Mouse (Mus musculus) left cerebral cortex, adult 9 months (tissue): ENCODE measurements around the gene Npcd.

ENCODE experiments used
- DNase-seq, 2 experiments: peaks; one replicate each; pipeline ENCODE4 v3.0.0; 2022; ENCODE audit warnings: low spot score in 2 of 2

The Npcd gene

DNA sequence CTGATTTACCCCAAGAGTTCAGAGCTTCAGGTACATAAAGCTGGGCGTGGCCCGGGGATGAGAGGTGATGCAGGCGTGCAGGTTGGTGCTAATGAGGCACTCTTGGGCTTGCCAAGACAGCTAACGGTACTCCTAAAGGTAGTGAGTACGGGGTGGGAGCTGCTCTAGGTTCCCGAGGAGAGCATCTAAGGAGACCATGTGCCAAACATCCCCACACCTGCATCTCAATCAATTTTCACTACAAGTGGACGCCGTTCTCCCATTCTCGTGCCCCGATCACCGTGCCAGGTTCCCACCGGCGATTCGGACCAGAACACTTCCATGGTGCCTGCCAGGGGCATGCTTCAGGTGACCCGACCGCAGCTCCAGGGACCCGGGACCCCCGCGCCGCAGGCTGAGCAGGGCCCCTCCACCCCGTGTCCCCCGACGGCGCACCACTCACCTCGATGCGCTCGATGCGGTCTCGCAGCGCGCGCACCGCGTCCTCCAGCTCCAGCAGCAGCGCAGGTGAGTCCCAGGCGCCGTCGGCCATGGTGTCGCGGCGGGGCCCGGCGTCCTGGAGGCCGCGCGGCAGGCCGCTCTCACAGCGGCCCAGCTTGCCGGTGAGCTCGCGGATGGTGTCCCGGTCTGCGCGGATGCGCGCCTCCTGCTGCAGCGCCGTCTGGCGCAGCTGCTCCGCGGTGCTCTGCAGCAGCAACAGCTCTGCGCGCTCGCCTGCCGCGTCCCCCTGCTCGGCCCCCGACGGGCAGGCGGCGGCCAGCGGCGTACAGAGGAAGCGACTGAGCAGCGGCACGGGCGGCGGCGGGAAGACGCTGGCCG, 30.3 kb downstream of the Npcd start:
- no peak for DNase-seq

DNA sequence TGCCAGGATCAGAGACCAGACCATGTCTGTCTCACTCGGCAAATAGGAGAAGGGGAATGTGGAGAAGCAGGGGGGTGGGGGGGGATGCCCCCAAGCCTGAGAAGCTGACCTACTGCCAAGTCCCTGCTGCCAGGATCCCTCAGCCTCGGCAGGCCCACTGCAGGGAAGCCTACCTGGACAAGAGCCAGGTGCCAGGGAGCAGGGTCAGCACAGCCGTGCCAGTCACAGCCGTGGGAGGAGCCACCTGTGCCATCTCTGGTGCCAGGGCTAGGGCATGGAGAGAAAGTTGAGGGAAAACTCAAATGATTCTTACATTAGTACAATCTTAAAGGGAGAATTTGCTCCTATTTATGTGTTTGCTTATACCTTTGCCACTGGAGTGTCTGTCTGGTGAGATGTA, 31.7 kb downstream of the Npcd start:
- no peak for DNase-seq

DNA sequence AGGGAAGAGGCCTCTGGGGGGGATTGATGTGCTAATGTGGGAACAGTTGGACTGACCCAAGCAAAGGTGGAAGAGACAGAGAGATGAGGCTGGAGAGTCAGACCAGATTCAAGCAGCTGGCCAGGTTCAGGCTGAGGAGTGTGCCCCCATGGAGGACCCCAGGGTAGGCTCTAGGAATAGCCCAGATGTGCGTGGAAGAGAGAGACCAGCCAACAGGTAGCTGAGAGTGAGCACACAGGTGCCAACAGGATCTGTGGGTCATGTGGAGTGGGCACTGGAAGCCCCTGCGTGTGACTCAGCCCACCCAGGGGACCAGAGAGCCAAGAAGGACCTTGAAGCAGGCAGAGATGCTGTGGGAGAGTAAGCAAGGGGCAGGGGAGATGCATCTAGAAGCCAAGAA, 32.4 kb downstream of the Npcd start:
- DNase-seq: no peak

DNA sequence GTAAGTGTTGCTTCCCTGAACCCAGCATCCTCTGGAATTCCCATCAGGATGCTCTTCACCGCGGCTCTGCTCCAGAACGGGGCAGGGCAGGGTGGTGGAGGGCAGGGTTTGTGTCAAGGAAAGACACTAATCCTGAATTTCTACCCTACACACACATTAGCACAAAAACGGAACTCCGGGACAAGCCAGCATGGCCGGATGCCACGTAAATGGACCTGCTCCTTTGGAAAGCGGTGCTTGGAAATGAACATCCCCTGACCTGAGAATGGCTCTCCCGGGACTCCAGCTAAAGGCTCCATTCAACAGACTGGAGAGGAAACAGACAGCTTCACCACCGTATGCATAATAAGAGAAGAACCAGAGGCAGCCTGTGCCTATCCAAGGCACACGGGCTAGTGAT, 33.3 kb downstream of the Npcd start:
- no peak for DNase-seq

DNA sequence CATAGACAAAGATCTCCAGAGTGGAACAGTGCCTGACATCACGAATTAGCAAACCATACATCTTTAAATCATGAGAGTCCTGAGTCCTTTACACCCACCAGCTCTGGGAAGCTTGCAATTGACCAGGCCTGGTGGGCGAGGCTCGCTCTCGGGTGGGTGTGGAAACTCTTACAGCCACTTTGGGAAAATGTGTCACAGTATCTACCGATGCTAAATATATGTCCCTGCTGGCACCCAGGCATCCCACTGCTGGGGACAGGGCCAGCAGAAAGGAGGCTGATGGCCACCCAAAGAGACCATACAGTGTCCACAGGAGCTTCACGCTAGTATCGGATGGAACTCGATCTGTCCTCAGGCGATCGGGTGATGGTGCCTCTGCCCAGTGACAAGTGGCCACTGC, 35.4 kb downstream of the Npcd start:
- DNase-seq: peak in 1 of 2 experiments; percentile 76

DNA sequence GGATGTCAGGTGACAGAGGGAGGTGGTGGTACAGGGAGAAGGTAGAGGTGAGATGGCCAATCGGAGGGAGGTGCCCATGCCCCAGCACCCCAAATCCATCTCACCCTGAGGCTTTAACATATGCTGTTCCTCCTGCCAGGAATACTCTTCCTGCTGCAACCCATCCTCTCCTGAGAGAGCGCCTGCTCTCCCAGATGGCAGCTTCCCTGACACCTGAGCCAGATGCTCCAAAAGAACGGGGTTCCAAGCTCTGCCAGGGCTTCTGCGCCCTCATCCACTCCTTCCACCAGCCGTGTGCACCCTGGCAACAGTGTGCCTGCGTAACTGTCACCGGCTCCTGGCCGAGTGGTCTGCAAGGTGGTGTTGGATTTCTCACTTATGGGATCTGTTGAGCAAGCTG, 36.4 kb downstream of the Npcd start:
- DNase-seq: no peak

DNA sequence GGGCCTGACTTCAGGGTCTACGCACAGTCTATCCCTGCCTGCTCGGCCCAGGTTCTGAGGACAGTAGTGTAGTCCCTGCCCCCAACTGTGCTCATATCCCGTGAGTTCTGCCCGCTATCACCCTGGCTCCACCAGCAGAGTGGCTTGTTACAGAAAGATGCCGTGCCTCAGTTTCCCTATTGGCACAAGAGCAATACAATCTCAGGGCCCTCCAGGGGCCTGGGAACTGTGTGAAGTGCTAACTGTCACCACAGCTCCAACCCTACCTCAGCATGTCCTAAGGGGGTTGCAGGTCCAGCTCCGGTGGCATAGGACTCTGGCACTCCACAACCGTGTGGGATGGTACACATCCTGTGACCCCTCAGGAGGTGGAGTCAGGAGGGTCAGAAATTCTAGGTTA, 36.9 kb downstream of the Npcd start:
- no peak for DNase-seq

DNA sequence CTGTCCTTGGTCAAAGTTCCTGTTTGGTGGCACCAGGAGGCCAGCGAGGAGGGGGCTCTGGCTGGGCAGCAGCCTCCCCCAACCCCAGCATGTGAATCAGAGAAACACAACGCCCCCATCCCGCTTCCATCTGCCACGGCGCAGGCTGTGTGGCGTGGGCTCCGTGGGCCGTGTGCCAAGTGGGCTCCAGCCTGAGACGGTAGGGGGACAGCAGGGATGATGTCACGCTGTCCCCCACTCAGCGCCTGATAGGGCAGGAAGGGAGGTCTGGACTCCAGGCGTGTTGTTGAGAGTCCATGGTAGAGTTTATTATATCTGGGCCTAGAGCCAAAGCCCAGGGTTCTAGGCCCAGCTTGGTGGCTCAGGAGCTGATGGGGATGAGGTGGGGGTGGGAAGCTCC, 37.8 kb downstream of the Npcd start:
- peak in 1 of 2 experiments; percentile 75 for DNase-seq

DNA sequence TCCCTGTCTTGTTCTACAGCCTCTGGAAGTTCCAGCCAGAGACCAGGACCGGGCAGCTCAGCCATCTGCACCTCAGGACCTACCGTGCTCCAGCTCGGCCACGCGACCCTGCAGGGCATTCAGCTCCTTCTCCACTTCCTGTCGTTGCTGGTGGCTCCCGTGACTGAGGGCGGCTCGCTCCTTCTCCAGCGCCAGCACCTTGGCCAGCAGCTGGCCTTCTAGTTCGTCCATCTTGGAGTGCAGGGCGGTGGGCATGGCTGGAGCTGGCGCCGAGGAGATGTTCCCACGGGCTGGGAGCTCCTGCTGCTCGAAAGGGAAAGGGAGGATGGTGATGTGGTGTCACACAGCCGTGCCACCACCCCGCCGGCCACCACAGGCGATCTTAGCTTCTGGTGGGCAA, 39.9 kb downstream of the Npcd start:
- no peak for DNase-seq

DNA sequence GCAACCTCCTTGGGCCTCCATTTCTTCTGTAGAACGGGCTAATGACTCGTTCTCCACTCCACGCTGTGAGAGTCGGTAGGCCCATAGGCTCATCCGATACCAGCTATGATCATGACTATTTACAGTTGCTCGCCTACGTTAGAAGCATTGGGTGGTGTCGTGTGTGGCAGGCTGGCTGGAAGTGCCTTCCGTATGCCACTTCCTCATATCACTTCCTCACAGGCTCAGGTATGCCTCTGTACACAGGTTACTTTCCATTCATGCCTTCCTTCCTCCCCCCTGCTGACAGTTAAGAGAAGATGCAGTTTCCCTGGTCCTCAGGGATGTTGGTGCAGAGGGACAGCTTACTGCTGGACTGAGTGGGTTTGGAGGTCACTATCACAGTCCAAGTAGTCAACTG, 41.0 kb downstream of the Npcd start:
- no peak for DNase-seq

DNA sequence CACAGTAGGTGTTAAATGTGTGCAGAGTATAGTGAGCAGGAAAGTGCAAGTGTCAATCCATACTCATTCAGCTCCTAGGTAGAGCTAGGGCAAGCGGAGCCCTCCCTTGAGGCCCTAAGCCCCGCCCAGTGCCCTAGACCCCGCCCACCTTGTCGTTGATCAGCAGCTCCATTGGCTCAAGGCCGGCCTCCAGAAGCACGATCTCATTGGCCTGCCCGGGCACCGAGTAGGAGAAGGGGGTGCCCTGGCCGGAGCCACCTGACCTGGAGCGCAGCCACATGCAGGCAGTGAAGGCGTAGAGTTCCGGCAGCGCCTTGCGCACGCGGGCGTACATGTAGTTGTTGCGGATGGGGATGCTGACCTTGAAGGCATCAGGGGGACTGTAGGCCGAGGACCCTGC, 41.6 kb downstream of the Npcd start:
- DNase-seq: no peak

DNA sequence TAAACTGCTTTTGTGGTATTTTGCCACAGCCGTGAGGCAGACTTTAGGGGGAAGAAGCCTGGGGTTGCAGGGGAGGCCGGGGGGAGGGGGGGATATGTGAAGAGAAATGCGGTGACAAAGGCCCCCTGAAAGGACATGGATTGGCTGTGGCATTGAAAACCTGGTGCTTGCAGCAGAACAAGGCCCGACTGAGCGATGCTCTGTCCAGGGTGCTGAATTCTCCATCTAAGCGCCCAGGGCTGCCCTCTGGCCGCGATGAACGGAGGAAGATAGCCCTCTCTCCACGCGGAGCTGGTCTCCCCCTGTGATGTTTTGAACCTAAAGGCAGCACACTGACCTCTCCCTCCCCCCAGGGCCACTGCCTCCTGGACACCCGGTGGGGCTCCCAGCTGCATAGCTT, 42.5 kb downstream of the Npcd start:
- DNase-seq: no peak

DNA sequence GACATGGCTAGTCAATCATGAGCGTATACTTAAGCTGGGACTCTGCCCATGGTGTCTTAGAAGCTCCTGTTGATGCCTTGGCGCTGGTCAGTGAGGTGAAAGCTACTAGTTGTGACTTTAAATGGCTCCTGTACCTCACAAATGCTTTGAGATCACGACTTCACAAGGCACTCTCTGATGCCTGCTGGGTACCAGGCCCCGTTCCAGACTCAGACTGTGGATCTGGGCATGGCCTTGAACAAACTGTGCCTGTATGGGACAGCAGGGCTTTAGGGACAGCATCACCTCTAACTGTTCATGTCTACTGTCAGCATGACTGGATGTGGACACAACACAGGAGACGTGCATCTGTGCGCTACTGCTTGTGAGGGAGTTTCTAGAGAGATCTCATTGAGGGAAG, 43.1 kb downstream of the Npcd start:
- DNase-seq: no peak

DNA sequence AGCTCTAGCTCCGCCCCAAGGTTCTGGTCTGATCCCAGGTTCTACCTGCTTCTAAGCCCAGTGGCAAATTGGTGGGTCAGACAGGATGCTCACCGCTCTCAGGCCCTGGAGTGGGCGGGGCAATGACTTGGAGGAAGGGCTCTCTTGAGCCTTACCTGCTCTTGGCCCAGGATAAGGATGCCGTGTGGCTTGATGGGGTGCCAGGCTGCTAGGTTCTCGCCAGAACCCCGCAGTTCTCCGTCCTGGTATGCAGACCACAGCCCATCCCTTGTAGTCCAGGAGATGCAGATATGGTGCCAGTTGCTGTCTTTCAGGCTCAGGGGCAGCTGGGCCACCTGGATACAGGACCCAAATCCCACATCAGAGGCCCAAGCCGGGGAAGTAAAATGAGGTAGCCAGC, 43.9 kb downstream of the Npcd start:
- no peak for DNase-seq

DNA sequence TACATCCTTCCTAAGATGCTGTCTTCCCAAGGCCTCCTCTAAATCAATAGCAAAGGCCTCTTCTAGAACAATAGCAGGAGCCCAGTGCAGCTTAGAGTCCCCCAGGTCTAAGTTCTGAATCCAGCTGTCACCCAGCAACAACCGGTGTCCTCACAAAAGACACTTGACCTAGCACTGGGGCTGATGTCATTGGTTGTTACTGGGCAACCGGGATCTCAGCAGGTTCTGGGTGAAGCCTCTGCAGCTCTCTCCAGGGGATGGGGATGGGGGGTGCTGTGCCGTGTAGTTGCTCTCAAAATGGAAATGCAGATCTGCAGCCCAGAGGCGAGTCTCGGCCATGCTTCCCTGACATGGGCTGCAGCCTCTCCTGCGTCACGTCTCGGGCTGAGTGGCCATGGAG, 46.2 kb downstream of the Npcd start:
- DNase-seq: no peak

DNA sequence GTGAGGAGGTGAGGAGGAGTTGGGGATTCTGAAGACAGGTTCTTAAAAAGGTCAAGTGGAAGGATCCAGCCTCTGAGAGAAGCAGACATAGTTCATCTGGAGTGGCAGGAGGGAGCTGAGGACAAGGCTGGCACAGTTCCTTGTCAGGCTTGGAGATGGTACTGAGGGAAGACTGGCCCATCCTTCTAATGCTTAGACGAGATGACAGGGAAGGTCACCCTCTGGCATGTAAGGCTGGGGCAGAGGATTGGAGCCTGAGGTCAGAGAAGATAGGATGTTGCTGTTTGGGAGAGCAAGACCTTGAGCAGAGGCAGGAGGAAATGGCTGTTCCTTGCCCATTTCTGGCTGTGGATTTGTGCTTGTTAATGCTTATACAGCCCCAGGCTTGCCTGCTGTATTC, 49.0 kb downstream of the Npcd start:
- DNase-seq: no peak

DNA sequence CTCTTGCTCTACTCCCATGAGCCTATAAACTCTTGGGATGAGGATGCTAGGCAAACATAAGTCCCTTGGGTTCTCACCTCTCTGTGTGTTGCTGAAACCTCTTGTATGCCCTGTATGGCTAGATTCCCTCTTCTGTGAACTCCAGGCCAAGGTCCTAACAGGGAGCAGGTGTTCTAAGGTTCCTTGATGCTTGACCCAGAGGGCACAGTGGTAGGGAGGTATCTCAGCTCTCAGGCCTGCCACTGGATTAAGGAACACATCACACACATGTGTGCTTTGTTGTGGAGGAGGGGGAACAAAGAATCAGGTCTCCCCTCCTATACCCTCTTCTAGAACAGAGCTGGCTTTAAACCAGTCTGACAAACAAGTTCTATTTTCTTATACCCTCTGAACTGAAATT, 56.3 kb downstream of the Npcd start, which contains the start of gene Dnal4:
Gene Dnal4 (minus strand): TSS at position 101 of the 400 bp plus-strand sequence.
- no peak for DNase-seq

DNA sequence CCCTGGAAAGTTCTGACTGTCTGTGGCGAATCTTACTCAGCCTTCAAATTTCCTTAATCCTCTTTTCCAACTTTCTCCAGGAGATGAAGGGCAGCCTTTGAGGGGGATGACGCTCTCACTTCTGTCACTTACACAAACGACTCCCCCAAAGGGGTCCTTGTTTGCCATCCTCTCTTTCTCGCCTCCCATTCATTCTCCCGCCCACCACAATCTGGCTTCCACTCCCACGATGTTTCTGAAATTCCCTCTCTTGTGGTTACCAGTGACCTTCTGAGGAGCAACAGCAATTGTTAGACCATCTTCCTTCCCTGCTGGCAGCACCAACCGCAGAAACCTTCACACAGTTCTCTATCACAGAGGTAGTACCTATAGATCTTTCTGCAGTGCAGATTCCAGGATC, 58.4 kb downstream of the Npcd start:
- no peak for DNase-seq

DNA sequence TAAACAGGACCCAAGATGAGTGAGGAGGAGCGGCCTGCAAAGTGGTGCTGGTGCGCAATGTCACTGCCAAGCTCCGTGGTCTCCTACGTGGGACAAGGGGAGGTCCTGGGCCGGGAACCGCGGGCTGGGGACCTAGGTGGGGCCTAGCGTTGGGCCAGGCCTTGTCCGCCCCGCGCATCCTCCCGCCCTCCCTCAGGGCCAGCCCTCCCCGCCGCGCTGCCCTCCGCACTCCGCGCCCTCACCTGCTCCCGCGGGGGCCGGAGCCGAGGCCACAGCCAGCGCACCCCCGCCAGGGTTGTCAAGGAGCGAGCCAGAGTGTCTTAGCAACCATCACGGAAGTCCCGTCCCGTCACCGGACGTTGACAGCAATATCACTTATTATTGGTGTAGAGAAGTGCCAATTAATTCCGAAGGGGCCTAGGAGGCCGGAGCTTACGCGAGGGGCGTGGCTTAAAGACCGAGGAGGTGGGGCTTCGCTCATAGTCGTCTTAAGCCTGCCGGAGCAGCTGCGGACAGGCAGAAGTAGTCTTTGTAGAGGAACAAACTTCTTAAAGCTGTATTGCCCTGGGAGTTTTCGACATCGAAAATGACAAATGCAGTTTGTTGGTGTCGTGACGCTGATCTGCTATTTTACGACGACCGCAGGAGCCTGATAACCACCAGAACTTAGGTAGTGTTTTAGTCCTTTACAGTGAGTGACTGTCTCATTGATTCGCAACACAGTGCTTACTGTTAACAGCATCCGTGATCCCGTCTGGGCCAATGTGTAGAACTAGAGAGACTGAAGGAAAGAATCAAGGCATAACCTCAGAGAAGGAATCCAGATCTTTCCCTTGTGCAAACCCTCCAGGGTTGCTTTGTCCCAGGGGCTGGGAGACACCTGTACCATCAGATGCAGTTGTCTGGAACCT, 59.7 kb downstream of the Npcd start:
- peak; percentile 96 to 97 for DNase-seq

DNA sequence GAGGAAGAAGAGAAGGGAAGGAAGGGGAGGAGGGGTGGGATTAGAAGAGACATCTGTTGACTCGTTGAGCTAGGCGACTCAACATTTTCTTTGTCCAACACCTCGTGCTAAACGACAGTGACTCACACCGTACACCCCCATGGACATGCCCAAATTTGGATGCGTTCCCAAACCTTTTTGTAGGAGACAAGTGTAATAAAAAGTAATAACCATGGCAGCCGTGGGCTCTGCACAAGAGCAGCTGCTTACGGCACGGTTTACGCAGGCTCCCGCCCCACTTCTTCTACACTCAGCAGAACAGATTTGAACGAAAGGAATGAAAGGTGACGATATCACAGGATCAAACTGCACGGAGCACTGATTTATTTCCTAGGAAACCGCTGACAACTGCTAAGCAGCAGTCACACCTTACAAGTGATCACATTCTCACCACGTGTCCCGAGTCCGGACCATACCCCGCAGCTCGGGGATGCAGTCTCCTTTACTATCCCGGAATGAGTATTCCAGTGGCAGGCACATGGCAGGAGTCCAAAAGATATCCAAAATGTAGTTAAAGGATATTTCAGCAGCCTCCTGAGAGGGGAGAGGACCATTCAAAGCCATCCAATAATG, 63.3 kb downstream of the Npcd start:
- peak in 1 of 2 experiments; percentile 74 for DNase-seq

DNA sequence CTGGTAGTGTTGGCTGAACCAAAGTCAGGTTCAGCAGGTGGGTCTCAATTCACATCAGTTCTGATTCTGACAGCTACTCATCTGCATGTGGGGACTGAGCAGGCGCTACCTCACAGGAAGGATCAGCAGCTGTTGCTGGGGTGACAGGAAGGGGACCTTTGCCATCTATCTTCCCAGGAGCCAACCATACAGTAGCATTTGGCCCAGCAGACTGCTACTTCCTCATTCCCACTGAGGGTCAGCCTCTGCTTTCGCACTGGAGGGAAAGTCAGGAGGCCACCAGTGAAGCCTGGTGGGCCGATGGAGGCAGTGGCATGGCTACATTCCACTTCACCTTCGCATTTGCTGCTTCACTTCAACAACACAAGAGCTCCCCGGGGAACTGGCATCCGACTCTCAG, 65.7 kb downstream of the Npcd start:
- DNase-seq: no peak

DNA sequence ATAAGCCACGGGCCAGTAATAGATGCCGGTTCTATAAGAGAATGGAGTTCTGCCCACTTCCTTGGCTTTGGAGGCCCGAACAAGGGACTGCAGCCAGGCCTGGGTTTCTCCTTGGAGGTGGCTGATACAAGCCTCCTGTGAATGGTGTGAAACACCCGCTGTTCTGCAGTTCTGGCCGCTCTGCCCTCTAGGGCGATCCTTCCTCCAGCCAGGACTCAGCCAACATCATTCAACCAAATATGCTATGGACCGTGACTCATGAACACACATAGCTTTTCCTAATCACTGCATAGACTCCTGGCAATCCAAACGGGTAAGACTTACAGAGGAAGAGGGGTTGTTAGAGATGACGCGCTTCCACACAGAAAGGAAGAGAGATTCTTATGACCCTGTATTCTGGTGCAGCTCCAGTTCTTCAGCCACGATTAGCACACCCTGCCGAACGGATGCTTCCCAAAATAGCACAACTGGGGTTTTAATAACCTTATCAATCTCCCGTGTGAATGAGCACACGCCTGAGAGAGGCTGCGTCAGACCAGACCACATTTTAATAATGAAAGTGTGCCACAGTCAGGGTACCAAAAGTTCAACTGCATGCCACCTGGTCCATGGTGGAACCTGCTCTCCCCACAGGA, 66.6 kb downstream of the Npcd start:
- DNase-seq: no peak
